Mouse (Mus musculus) liver, embryonic 12.5 days (tissue): Measurements from ENCODE around the gene E130309D02Rik. TPM values are rescaled to one million over a fixed set of nuclear protein-coding genes. Genes with fewer than 3 reads are reported as not detected.
A peak's percentile ranks its signal among the peaks of the same experiment; 100 is the strongest.

Experiments used
- ATAC-seq: fragments of 200-750 bp; cut with Nextera tagmentation; 2 replicates; pipeline ENCODE4 v1.8.0; 2017; ENCODE audit warnings: moderate number of reproducible peaks, mild to moderate bottlenecking, moderate library complexity
- H3K27ac ChIP-seq: fragments of 300-500 bp; sonication (generic); 2 replicates; pipeline ENCODE4 v1.5.1; 2016; ENCODE audit warnings: mild to moderate bottlenecking
- H3K27me3 ChIP-seq: fragments of 300-500 bp; sonication (generic); replicated peaks from 2 replicates; pipeline ENCODE4 v1.6.1; 2016; ENCODE audit warnings: mild to moderate bottlenecking, moderate library complexity
- H3K36me3 ChIP-seq: fragments of 300-500 bp; sonication (generic); 2 replicates; pipeline ENCODE4 v1.6.1; 2016; ENCODE audit warnings: mild to moderate bottlenecking, moderate library complexity
- H3K4me1 ChIP-seq: fragments of 300-500 bp; sonication (generic); 2 replicates; pipeline ENCODE4 v1.6.1; 2016
- H3K4me2 ChIP-seq: fragments of 300-500 bp; sonication (generic); 2 replicates; pipeline ENCODE4 v1.6.1; 2016; ENCODE audit warnings: mild to moderate bottlenecking, moderate library complexity
- H3K4me3 ChIP-seq: fragments of 300-500 bp; sonication (generic); 2 replicates; pipeline ENCODE4 v1.5.1; 2016; ENCODE audit warnings: mild to moderate bottlenecking, moderate library complexity
- H3K9ac ChIP-seq: fragments of 300-500 bp; sonication (generic); 2 replicates; pipeline ENCODE4 v1.6.1; 2016; ENCODE audit warnings: mild to moderate bottlenecking, moderate library complexity
- H3K9me3 ChIP-seq: fragments of 300-500 bp; sonication (generic); replicated peaks from 2 replicates; pipeline ENCODE4 v1.6.1; 2016; ENCODE audit warnings: mild to moderate bottlenecking, moderate library complexity
- WGBS: fragments of 180-500 bp; shearing (Covaris S2); methylation state at CpG from one replicate; pipeline ENCODE4 v1.1.7; 2016; ENCODE audit not compliant: insufficient replicate concordance; 5-methylcytosine and 5-hydroxymethylcytosine counted together
- polyA plus RNA-seq: library from polyadenylated mRNA; unstranded; fragments of >200 nt; fragmentation: Nextera tagmentation; extraction: Ambion mirVana; gene quantifications from 2 replicates; pipeline ENCODE4 v1.2.1, GENCODE M21; 2016

E130309D02Rik gene
- polyA plus RNA-seq, 1 experiment from 2014 or later, result 44.8 TPM

DNA sequence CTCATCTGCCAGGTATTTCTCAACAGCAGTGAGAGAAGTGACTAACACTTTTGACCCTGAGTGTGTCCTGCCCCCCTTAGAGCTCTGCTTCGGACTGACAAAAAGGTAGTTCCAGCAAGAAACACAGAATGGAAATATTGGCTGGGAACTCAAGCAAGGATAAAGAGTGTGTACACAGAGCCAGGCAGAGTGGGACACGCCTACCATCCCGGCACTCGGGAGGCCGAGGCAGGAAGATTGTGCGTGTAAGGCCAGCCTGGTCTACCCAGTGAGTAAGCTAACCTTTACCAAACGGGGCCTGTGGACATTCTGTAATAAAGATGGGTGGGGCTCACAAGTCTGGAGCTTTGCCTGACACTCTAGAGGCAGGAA, 19.9 kb upstream of the E130309D02Rik start:
- Histone ChIP-seq H3K27ac (no peak overlapping the region), H3K4me2 (no peak overlapping the region), H3K36me3 (no peaks in the 10 kb centered on the region), H3K4me1 (peaks cover 3% of the 10 kb centered on the region), H3K9ac (no peak overlapping the region), H3K9me3 (no peaks in the 10 kb centered on the region), H3K27me3 (peaks cover 20% of the 10 kb centered on the region), H3K4me3 (no peak overlapping the region)
- ATAC-seq, result no peak
- 64% methylated on average over 7 of the region's 7 CpGs for WGBS

DNA sequence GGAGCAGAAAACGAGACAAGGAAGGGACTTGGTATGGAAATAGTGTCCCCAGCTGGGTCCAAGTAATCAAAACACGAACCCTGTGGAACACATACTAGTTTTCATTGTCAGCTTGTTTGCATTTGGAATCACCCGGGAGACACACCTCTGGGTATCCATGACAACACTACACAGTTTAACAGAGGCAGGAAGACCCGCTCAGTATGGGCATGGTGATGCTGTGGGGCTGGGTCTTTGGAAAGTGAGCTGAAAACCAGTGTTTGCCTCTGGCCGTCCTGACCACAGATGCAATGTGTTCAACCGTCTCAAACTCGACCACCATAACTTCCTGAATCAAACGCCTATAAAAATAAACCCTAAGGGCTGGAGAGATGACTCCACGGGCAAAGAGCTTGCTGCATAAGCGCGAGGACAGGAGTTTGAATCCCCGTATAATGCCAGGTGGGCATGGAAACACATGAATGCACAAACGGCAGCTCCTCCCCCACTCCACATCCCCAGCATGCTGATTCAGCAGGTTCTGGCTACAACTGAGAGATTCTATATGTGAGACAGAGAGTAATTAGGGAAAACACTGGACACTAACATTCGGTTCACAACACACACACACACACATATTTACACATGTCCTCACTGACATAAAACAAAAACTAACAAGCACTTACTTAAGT, 19.4 kb upstream of the E130309D02Rik start:
- Histone ChIP-seq H3K4me3 (no peak overlapping the region), H3K9me3 (no peaks in the 10 kb centered on the region), H3K27me3 (peaks cover 15% of the 10 kb centered on the region), H3K4me2 (peak overlapping the region; percentile 34; the same call in 1 of the 2 replicates), H3K4me1 (peaks cover 8% of the 10 kb centered on the region), H3K27ac (no peak overlapping the region), H3K9ac (no peak overlapping the region), H3K36me3 (no peaks in the 10 kb centered on the region)
- 52% methylated on average over 14 of the region's 14 CpGs for WGBS
- no peak for ATAC-seq

DNA sequence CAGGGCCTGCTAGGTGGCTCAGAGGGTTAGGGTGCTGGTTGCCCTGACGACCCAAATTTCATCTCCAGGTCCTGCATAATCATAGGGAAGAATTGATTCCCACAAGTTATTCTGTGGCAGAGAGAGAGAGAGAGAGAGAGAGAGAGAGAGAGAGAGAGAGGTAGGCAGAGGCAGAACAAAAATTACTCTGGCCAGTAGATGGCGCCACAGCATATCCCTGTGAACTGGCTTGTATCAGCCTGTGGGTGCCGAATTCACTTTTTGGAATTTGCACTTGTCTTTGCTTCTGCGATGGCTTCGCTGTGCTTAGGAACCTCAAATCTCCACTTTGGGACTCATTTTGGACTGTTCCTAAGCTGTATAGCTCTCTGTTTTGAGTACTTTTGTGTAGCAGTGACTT, 18.7 kb upstream of the E130309D02Rik start:
- Histone ChIP-seq H3K4me2 (peak overlapping the region; percentile 34), H3K27me3 (peaks cover 10% of the 10 kb centered on the region; the same call in 1 of the 2 replicates), H3K9ac (no peak overlapping the region), H3K4me3 (no peak overlapping the region), H3K27ac (no peak overlapping the region), H3K36me3 (no peaks in the 10 kb centered on the region), H3K4me1 (peaks cover 9% of the 10 kb centered on the region), H3K9me3 (no peaks in the 10 kb centered on the region)
- WGBS, result 12% methylated on average over 5 of the region's 5 CpGs
- no peak; the same call in 1 of the 2 replicates for ATAC-seq

GRCm38 (mm10) chr5:143328690-143329495, 13.7 kb upstream of the E130309D02Rik start, which contains the start of gene Zdhhc4:
Gene Zdhhc4, minus strand, starts transcription at chr5:143329256.
- Histone ChIP-seq H3K9ac (peak within 1 kb of the TSS; percentile 90), H3K9me3 (no peaks in the 10 kb centered on the region), H3K36me3 (peaks cover 35% of the 10 kb centered on the region), H3K4me2 (peak within 1 kb of the TSS; percentile 81), H3K27ac (peak within 1 kb of the TSS; percentile 66), H3K27me3 (no peaks in the 10 kb centered on the region), H3K4me1 (peaks cover 24% of the 10 kb centered on the region), H3K4me3 (peak within 1 kb of the TSS; percentile 91)
- under 1% methylated on average over 57 of the region's 57 CpGs for WGBS
- peak; percentile 77 for ATAC-seq

DNA sequence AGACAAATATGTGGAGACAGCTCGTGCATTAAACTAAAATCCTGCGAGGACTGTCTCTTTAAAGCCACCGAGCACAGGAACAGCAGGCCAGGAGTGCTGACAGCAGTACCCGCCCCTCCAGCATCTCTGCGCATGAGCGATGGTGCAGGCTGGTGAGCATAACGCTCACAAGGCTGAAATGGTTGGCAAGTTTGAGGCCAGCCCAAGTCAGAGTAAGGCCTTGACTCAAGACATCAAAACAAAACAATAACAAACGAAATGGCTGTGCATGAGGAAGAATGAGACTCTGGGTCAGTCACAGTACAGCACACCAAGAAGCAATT, 2.1 kb upstream of the E130309D02Rik start:
- no peaks in the 10 kb centered on the region for H3K9me3 ChIP-seq
- ATAC-seq, result no peak
- H3K4me2 ChIP-seq, result no peak overlapping the region
- H3K4me3 ChIP-seq, result no peak overlapping the region
- H3K36me3 ChIP-seq, result peaks cover 80% of the 10 kb centered on the region
- 83% methylated on average over 8 of the region's 8 CpGs for WGBS
- peaks cover 29% of the 10 kb centered on the region for H3K4me1 ChIP-seq
- H3K27me3 ChIP-seq, result no peaks in the 10 kb centered on the region
- H3K27ac ChIP-seq, result no peak overlapping the region
- no peak overlapping the region for H3K9ac ChIP-seq

DNA sequence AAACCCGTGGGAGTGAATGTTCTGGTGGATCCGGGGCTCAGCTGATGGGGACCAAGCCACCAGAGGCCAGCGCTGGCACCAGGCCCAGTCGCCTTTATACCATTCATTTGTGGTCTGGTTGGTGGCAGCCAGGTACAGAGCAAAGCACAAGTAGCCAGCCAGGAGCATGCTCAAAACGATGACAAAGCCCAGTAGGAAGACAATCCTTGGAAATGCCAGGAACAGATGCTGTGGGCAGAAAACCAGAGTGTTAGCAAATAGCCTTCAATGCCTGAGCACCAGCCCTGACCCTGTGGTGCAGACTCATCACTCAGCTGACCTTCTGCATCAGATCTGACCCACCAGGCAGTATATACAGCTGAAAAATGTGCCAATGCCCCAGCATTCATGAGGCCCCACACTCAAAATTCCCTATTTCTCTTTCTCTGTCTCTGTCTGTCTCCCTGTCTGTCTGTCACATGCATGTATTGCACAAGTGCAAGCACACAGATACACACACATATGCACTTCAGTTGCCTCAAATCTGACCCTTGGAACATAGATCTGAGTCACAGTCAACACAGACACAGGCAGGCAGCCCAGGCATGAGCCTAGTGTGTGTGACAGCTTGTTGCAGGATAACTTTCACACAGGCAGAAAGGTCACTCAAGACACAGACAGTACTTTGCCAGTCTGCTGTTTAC, 1.6 kb upstream of the E130309D02Rik start:
- peaks cover 80% of the 10 kb centered on the region for H3K36me3 ChIP-seq
- no peak for ATAC-seq

DNA sequence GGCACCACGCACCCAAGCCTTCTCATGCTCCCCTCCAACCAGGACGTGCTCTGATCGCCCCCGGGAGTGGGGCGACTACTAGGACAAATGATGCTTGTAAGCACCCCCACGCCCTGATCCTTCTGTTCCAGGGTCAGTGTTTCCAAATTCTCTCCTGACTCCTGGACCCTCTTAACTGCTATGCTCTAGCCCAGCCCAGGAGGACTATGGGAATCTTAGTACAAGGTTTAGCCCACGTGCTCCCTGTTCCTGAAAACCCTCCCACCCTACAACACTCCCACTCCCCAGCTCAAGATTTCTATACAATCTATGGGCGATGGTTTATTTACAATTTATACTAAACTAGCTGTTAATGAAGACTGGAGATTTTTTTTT, 341 bp upstream of the E130309D02Rik start:
- Histone ChIP-seq H3K9me3 (no peaks in the 10 kb centered on the region), H3K27ac (peak overlapping the region; percentile 89), H3K4me1 (peaks cover 46% of the 10 kb centered on the region), H3K36me3 (peaks cover 80% of the 10 kb centered on the region), H3K4me3 (peak overlapping the region; percentile 75), H3K9ac (peak overlapping the region; percentile 95), H3K27me3 (no peaks in the 10 kb centered on the region), H3K4me2 (peak overlapping the region; percentile 95)
- 15% methylated on average over 8 of the region's 8 CpGs for WGBS
- peak; percentile 8; the same call in 1 of the 2 replicates for ATAC-seq

More for the DNA sequence above, 1.6 kb upstream of the E130309D02Rik start:
- Histone ChIP-seq H3K9ac (no peak overlapping the region), H3K27ac (no peak overlapping the region), H3K4me1 (peaks cover 34% of the 10 kb centered on the region), H3K9me3 (no peaks in the 10 kb centered on the region), H3K27me3 (no peaks in the 10 kb centered on the region), H3K4me3 (no peak overlapping the region), H3K4me2 (no peak overlapping the region)
- 87% methylated on average over 5 of the region's 5 CpGs for WGBS

DNA sequence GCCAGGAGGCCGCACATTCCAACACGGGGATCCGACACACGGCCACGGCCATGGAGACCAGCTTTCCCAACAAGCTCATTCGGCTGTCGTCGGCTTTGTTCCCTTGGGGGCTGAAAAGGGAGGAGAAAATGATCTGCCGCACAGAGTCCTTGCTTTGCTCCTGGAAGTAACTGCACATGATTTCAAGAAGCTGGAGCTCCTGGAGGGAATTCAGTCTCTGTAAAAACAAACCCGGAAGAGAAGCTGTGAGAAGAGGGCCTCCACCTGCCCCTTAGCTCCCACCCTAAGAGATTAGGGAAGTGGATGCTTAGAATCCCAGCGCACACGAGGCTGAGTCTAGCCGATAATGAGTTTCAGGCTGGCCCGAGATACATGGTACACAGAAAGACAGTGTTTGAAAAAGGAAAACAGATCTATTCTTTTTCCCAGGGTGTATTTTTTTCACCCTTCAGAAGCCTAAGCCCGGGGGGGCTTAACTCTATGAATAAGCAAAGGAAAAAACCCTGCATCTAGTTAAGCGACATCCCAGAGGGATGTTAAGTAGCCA, 904 bp downstream of the E130309D02Rik start:
- H3K27me3 ChIP-seq, result no peaks in the 10 kb centered on the region
- peak; percentile 65; the same call in 1 of the 2 replicates for ATAC-seq
- H3K27ac ChIP-seq, result peak overlapping the region; percentile 89
- WGBS, result 7% methylated on average over 16 of the region's 16 CpGs
- peaks cover 80% of the 10 kb centered on the region for H3K36me3 ChIP-seq
- H3K9me3 ChIP-seq, result no peaks in the 10 kb centered on the region
- peak overlapping the region; percentile 95 for H3K9ac ChIP-seq
- peaks cover 52% of the 10 kb centered on the region for H3K4me1 ChIP-seq
- H3K4me2 ChIP-seq, result peak overlapping the region; percentile 95
- H3K4me3 ChIP-seq, result peak overlapping the region; percentile 75

GRCm38 (mm10) chr5:143311886-143312285, 3.3 kb downstream of the E130309D02Rik start:
- Histone ChIP-seq H3K4me1 (peaks cover 52% of the 10 kb centered on the region), H3K9ac (no peak overlapping the region), H3K27ac (no peak overlapping the region), H3K4me3 (no peak overlapping the region), H3K4me2 (no peak overlapping the region), H3K36me3 (peaks cover 81% of the 10 kb centered on the region), H3K9me3 (no peaks in the 10 kb centered on the region), H3K27me3 (no peaks in the 10 kb centered on the region)
- ATAC-seq, result no peak
- 52% methylated on average over 8 of the region's 8 CpGs for WGBS

DNA sequence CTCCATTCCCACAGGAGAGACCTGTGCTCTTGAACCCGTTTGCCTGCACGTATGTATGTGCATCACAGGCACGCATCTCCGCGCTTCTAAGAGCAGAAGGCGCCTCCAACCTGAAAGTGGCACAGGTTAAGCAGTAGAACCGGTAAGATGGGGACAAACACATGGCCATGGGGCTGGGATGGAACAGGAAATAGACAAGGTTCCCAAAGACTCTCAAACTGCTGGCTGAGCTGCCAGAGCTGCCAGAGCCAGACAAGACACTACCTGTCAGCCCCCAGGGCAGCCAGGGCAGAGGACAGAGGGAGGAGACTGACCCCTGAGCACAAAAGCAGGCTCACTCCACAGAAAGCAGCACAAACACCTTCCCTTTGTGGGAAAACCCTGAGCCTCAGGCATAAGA, 5.2 kb downstream of the E130309D02Rik start:
- H3K9ac ChIP-seq, result no peak overlapping the region
- no peak overlapping the region for H3K27ac ChIP-seq
- no peak overlapping the region for H3K4me3 ChIP-seq
- H3K4me1 ChIP-seq, result peaks cover 43% of the 10 kb centered on the region
- no peak for ATAC-seq
- no peaks in the 10 kb centered on the region for H3K9me3 ChIP-seq
- WGBS, result 86% methylated on average over 7 of the region's 7 CpGs
- H3K27me3 ChIP-seq, result no peaks in the 10 kb centered on the region
- peaks cover 88% of the 10 kb centered on the region for H3K36me3 ChIP-seq
- H3K4me2 ChIP-seq, result no peak overlapping the region

- ATAC-seq, result no peak
These were observed 6.3 kb downstream of the E130309D02Rik start for GRCm38 (mm10) chr5:143308825-143309224.

More at GRCm38 (mm10) chr5:143308825-143309224, 6.3 kb downstream of the E130309D02Rik start:
- H3K9me3 ChIP-seq, result no peaks in the 10 kb centered on the region
- peaks cover 38% of the 10 kb centered on the region for H3K4me1 ChIP-seq
- H3K36me3 ChIP-seq, result peaks cover 98% of the 10 kb centered on the region
- H3K4me2 ChIP-seq, result no peak overlapping the region
- no peak overlapping the region for H3K9ac ChIP-seq
- WGBS, result 89% methylated on average over 5 of the region's 5 CpGs
- H3K27ac ChIP-seq, result no peak overlapping the region
- no peak overlapping the region for H3K4me3 ChIP-seq
- H3K27me3 ChIP-seq, result no peaks in the 10 kb centered on the region
